Mouse (Mus musculus) adrenal gland, postnatal 25 days (tissue): ENCODE results near the gene Ptpn18. TPM values are rescaled to one million over a fixed set of nuclear protein-coding genes. Genes with fewer than 3 reads are reported as not detected.
"Not testable (repeated sequence)": the region's sequence is repeated elsewhere in the genome, so short reads cannot be mapped to it uniquely, and the experiment has no call there.

Experiments
- DNase-seq: peaks from one replicate; pipeline ENCODE4 v3.0.0; 2021; ENCODE audit warnings: mixed read lengths
- microRNA-seq, 2 experiments: library from miRNA; unstranded; fragments of <30 nt; microRNA quantifications; one replicate each; pipeline ENCODE4 v1.2.0; 2021
- total RNA-seq: library from RNA; stranded (reverse); gene quantifications from 2 replicates; pipeline ENCODE4 v1.2.3, GENCODE M21; 2021

Gene Ptpn18
- total RNA-seq, 1 experiment from 2014 or later = 4.7 TPM

DNA sequence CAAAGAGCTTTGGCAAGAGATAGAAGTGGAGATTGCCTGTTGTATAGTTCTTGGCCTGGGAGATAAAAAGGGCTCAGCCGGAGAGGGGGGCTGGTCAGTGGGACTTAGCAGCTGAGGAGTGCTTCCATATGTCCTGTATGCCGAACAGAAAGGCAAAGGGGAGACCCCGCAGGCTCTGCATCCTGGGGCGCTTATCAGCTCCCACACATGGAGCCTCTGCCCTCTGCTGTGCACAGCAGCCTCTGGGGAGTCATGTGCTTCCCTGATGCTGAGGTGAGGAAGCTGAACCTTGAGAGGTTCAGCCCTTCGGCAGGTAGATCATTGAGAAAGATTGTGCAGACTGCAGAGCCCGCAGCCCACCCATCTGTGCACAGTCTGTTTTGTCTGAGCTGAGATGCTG lies 57.7 kb downstream of the Ptpn18 start:
- not testable (repeated sequence) for DNase-seq

GRCm38 (mm10) chr1:34517797-34518196 lies 58.2 kb downstream of the Ptpn18 start:
- DNase-seq = not testable (repeated sequence)

DNA sequence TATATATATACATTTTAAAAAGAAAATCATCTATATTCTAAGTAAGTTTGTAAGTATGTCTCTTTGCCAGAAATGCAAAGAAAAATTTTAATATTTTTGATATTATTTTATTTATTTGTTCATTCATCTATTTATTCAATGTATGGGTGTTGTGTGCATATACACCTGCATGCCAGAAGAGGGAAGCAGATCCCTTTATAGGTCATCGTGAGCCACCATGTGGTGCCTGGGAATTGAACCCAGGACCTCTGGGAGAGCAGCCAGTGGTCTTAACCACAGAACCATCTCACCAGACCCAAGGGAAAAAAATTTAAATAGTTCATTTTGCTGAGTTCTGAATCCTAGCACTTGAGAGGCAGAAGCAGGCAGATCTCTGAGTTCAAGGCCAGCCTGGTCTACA lies 58.7 kb downstream of the Ptpn18 start:
- DNase-seq = no peak

DNA sequence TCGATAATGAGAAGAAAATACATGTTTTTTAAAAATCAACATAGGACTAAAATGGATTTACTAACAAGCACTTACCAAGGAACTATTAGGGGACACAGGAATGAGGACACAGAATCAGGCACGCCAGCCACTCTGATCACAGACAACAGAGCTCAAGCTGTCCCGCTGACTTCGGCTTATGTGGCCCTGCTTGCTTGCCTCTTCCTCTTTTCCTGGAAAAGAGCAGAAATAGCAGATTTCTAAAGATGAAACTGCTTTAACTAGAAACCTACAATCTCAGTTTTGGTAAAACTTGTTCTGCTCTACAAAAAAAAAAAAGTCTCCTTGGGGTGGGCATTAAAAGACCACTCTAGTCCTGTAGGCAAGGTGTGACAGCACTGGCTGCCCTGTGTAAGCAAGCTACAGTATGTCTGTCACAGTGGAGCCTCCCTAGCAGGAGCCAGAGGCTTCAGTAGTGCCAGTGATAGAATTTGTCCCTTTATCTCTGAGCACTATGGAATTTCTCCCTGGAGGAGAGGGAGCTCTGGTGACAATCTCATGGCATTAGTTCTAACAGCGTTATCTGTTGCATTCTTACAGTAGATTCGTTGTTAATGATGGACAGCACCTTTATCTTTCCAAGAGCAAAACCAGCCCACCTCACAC lies 62.8 kb downstream of the Ptpn18 start:
- DNase-seq = no peak

DNA sequence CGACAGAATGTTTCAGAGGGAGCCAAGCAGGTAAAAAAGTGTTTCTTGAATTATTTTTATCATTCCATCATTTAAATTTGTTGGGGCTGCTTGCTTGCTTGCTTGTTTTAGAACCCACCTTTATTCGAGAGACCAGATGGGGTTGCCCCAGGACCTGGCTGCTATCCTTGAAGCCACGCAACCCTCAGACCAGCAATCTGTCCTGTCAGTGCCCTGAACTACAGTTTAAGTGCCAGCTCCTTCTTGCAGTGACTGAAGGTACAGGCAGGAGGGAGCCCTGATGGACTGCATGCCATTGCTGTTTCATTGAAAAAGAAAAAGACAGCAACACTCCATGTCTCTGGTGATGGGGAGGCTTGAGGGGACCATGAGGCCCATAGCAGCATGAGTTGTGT lies 63.3 kb downstream of the Ptpn18 start:
- no peak for DNase-seq

GRCm38 (mm10) chr1:34523647-34524046 lies 64.1 kb downstream of the Ptpn18 start:
- DNase-seq = no peak

Small RNA genes within 50 kb of the gene (microRNA-seq; reads per million reads assigned to microRNA genes)
- 0 reads per million in 2 experiments for gene Mir5103

Other genes with a start within 250 kb of the Ptpn18 start
- gene Ccdc115, start 20.1 kb upstream of the Ptpn18 start, total RNA-seq = 15.4 and 17.6 TPM in 2 replicates
- 58.6 and 61.7 TPM in 2 replicates for gene Imp4, start 19.9 kb upstream of the Ptpn18 start, total RNA-seq
- not detected in 2 replicates for gene Prss39, start 38.6 kb downstream of the Ptpn18 start, total RNA-seq
- not detected in 2 replicates for gene Cfc1, start 75.9 kb downstream of the Ptpn18 start, total RNA-seq
- not detected in 2 replicates for gene Prss40, start 101.2 kb downstream of the Ptpn18 start, total RNA-seq
- 0.73 and 1.4 TPM in 2 replicates for gene Amer3, start 119.9 kb downstream of the Ptpn18 start, total RNA-seq